Mouse (Mus musculus): ENCODE measurements around the gene Wnt11.

- TF ChIP-seq CTCF (IDR thresholded peaks at IDR 0.05; ENCODE audit: borderline replicate concordance, insufficient read depth, low read length) (no peak), POLR2A (IDR thresholded peaks at IDR 0.05; ENCODE audit: low read depth, low read length) (no peak)
Observed at GRCm38 (mm10) chr7:98856128-98856527, 21.2 kb downstream of the Wnt11 start.
